Mouse (Mus musculus) intestine, postnatal 0 days (tissue): ENCODE measurements at regions not wholly inside any gene's neighbourhood (a gene's known extent, or its start where the extent isn't known, plus 50 kb on each side); places are given as distances from the start of the nearest gene placed in this dataset.

ENCODE experiments used
- ATAC-seq: fragments of 200-750 bp; cut with Nextera tagmentation; 2 replicates; pipeline ENCODE4 v1.8.0; 2017; ENCODE audit warnings: mild to moderate bottlenecking, moderate TSS enrichment, moderate library complexity
- H3K27ac ChIP-seq: fragments of 300-500 bp; sonication (generic); 2 replicates; pipeline ENCODE4 v1.5.1; 2014; ENCODE audit warnings: mild to moderate bottlenecking, low read depth, low read length, moderate library complexity
- H3K27me3 ChIP-seq: fragments of 300-500 bp; sonication (generic); replicated peaks from 2 replicates; pipeline ENCODE4 v1.6.1; 2014; ENCODE audit warnings: low read length, mixed read lengths; ENCODE audit not compliant: control insufficient read depth, insufficient read depth
- H3K36me3 ChIP-seq: fragments of 300-500 bp; sonication (generic); 2 replicates; pipeline ENCODE4 v1.6.1; 2014; ENCODE audit warnings: mild to moderate bottlenecking, moderate library complexity; ENCODE audit not compliant: control insufficient read depth, insufficient read depth
- H3K4me1 ChIP-seq: fragments of 300-500 bp; sonication (generic); replicated peaks from 2 replicates; pipeline ENCODE4 v1.6.1; 2014; ENCODE audit warnings: antibody characterized with exemption, low read length, mixed read lengths; ENCODE audit not compliant: control insufficient read depth, insufficient read depth
- H3K4me2 ChIP-seq: fragments of 300-500 bp; sonication (generic); replicated peaks from 2 replicates; pipeline ENCODE4 v1.6.1; 2014; ENCODE audit warnings: low read depth, mild to moderate bottlenecking, moderate library complexity
- H3K4me3 ChIP-seq: fragments of 300-500 bp; sonication (generic); 2 replicates; pipeline ENCODE4 v1.5.1; 2014; ENCODE audit warnings: low read depth, low read length
- H3K9ac ChIP-seq: fragments of 300-500 bp; sonication (generic); 2 replicates; pipeline ENCODE4 v1.6.1; 2014; ENCODE audit warnings: mild to moderate bottlenecking, low read depth, low read length
- H3K9me3 ChIP-seq: fragments of 300-500 bp; sonication (generic); 2 replicates; pipeline ENCODE4 v1.6.1; 2016; ENCODE audit warnings: mixed run types; ENCODE audit not compliant: control insufficient read depth
- CTCF ChIP-seq: sonication (generic); IDR thresholded peaks from 2 replicates; pipeline ENCODE4 v1.5.1; 2016; ENCODE audit warnings: low read depth, mild to moderate bottlenecking, control low read depth, antibody characterized with exemption, moderate library complexity
- WGBS: fragments of 180-500 bp; shearing (Covaris S2); extraction: QIAGEN DNeasy Blood & Tissue Kit; methylation state at CpG from one replicate; pipeline ENCODE4 v1.1.7; 2014; 5-methylcytosine and 5-hydroxymethylcytosine counted together

DNA sequence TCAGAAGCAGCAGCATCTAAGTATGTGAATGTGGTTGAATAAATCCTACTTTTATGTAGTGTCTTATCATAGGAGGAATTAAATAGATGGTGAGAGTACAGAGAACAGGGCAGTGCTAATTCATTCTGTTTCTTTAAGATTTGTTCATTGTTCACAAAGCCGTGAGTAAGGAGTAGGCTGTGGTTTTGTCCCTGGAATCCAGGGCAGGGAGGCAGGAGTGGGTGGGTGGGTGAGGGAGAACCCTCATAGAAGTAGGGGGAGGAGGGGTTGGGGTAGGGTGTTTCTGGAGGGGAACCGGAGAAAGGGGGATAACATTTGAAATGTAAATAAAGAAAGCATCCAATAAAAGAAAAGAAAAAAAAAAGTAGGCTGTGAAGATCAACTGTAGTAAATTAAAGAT lies 126.2 kb upstream of the Mdga2 start:
- 20% methylated on average over 2 of the region's 2 CpGs for WGBS
- Histone ChIP-seq H3K9ac (no peak overlapping the region), H3K4me3 (no peak overlapping the region), H3K9me3 (no peaks in the 10 kb centered on the region), H3K27me3 (no peaks in the 10 kb centered on the region), H3K4me1 (no peaks in the 10 kb centered on the region), H3K4me2 (no peak overlapping the region), H3K36me3 (no peaks in the 10 kb centered on the region), H3K27ac (no peak overlapping the region)
- no peak for TF ChIP-seq CTCF
- no peak for ATAC-seq

GRCm38 (mm10) chr12:67332483-67332998 lies 110.2 kb upstream of the Mdga2 start:
- no peaks in the 10 kb centered on the region for H3K27me3 ChIP-seq
- no peaks in the 10 kb centered on the region for H3K36me3 ChIP-seq
- no peak overlapping the region for H3K4me3 ChIP-seq
- no peak overlapping the region for H3K4me2 ChIP-seq
- no peak overlapping the region for H3K9ac ChIP-seq
- no peak for TF ChIP-seq CTCF
- ATAC-seq: no peak
- no peaks in the 10 kb centered on the region for H3K9me3 ChIP-seq
- no peaks in the 10 kb centered on the region for H3K4me1 ChIP-seq
- no peak overlapping the region for H3K27ac ChIP-seq
- WGBS: 82% methylated on average over 2 of the region's 2 CpGs

GRCm38 (mm10) chr12:67326326-67326725 lies 104.0 kb upstream of the Mdga2 start:
- Histone ChIP-seq H3K4me3 (no peak overlapping the region), H3K4me1 (no peaks in the 10 kb centered on the region), H3K4me2 (no peak overlapping the region), H3K9ac (no peak overlapping the region), H3K36me3 (no peaks in the 10 kb centered on the region), H3K9me3 (no peaks in the 10 kb centered on the region), H3K27me3 (no peaks in the 10 kb centered on the region), H3K27ac (no peak overlapping the region)
- ATAC-seq: no peak
- WGBS: 80% methylated on average over 2 of the region's 2 CpGs
- no peak for TF ChIP-seq CTCF

- H3K9ac ChIP-seq: no peak overlapping the region
- WGBS: 48% methylated on average over 1 of the region's 1 CpGs
- no peak for TF ChIP-seq CTCF
- ATAC-seq: no peak
- H3K27ac ChIP-seq: no peak overlapping the region
- H3K4me3 ChIP-seq: no peak overlapping the region
- no peaks in the 10 kb centered on the region for H3K4me1 ChIP-seq
- no peaks in the 10 kb centered on the region for H3K27me3 ChIP-seq
- H3K36me3 ChIP-seq: no peaks in the 10 kb centered on the region
- no peak overlapping the region for H3K4me2 ChIP-seq
- no peaks in the 10 kb centered on the region for H3K9me3 ChIP-seq
Observed at GRCm38 (mm10) chr12:67325799-67326198, 103.5 kb upstream of the Mdga2 start.

DNA sequence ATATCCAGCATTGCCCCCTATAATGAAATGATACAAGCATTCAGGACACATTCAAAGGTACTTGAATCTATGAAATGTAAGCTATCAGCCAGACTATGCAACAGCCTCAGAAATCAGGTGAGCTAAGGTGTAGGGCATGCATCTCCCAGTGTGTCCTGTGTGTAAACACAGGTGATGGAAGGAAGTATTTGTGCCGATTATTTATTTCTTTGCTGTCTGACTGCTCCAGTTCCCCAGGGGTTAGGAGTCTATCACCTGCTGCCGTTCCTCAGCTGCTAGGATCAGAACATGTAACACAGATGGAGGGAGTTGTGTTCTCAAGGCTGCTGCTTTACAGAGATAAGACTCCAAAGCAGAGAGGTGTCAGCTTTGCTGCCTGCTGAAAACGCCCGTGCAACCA lies 103.0 kb upstream of the Mdga2 start:
- no peaks in the 10 kb centered on the region for H3K36me3 ChIP-seq
- no peak overlapping the region for H3K4me2 ChIP-seq
- no peak overlapping the region for H3K27ac ChIP-seq
- 65% methylated on average over 4 of the region's 4 CpGs for WGBS
- no peaks in the 10 kb centered on the region for H3K4me1 ChIP-seq
- H3K27me3 ChIP-seq: no peaks in the 10 kb centered on the region
- TF ChIP-seq CTCF: no peak
- no peak for ATAC-seq
- H3K4me3 ChIP-seq: no peak overlapping the region
- H3K9me3 ChIP-seq: no peaks in the 10 kb centered on the region
- no peak overlapping the region for H3K9ac ChIP-seq

DNA sequence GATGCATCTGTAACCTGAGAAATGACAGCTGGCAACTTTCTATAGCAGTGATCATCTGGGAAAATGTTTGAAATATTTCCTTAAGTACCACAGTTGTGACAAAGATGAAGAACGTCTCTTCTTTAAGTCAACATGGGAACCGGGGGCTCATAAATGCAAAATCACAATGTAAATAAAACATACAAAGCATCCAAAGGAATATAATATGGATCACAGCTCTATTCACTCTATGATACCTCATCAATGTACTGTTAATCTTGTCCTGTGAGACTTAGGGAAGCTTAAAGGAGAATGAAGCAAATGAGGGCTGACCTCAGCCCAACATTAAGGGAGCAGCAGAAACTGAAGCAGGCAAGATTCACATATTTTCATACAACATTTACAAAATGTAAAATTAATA lies 96.3 kb upstream of the Mdga2 start:
- H3K36me3 ChIP-seq: no peaks in the 10 kb centered on the region
- no peak overlapping the region for H3K4me3 ChIP-seq
- ATAC-seq: no peak
- no peak overlapping the region for H3K9ac ChIP-seq
- no peaks in the 10 kb centered on the region for H3K9me3 ChIP-seq
- WGBS: 55% methylated on average over 2 of the region's 2 CpGs
- H3K4me1 ChIP-seq: no peaks in the 10 kb centered on the region
- no peak overlapping the region for H3K27ac ChIP-seq
- no peak for TF ChIP-seq CTCF
- no peaks in the 10 kb centered on the region for H3K27me3 ChIP-seq
- H3K4me2 ChIP-seq: no peak overlapping the region

GRCm38 (mm10) chr12:67300245-67300644 lies 77.9 kb upstream of the Mdga2 start:
- H3K9me3 ChIP-seq: no peaks in the 10 kb centered on the region
- H3K36me3 ChIP-seq: no peaks in the 10 kb centered on the region
- TF ChIP-seq CTCF: no peak
- no peak overlapping the region for H3K27ac ChIP-seq
- no peak overlapping the region for H3K9ac ChIP-seq
- H3K4me1 ChIP-seq: no peaks in the 10 kb centered on the region
- H3K27me3 ChIP-seq: no peaks in the 10 kb centered on the region
- no peak overlapping the region for H3K4me2 ChIP-seq
- H3K4me3 ChIP-seq: no peak overlapping the region
- WGBS: 88% methylated on average over 1 of the region's 1 CpGs
- ATAC-seq: no peak
